Mouse (Mus musculus) heart, adult 2 months (tissue): Measurements from ENCODE around the gene Esrp2.

Experiments
- CTCF ChIP-seq: fragments of 200-600 bp; IDR thresholded peaks from 2 replicates; pipeline ENCODE4 v1.8.1; 2022; ENCODE audit warnings: antibody characterized with exemption, mild to moderate bottlenecking, moderate library complexity
- EP300 ChIP-seq: fragments of 200-500 bp; IDR thresholded peaks from 2 replicates; pipeline ENCODE4 v1.6.1; 2011; ENCODE audit warnings: low read depth, low read length, control low read depth; ENCODE audit not compliant: insufficient read depth
- POLR2A ChIP-seq: fragments of 200-500 bp; IDR thresholded peaks from 2 replicates; pipeline ENCODE4 v1.6.1; 2011; ENCODE audit warnings: mild to moderate bottlenecking, low read depth, low read length, control low read depth; ENCODE audit not compliant: insufficient read depth

- TF ChIP-seq POLR2A: no peak
- no peak for TF ChIP-seq CTCF
- TF ChIP-seq EP300: no peak; the same call in 1 of the 2 replicates
Observed at GRCm38 (mm10) chr8:106158381-106158780, 21.6 kb upstream of the Esrp2 start.
